Comparison of ENCODE assay signal across 17 mouse cellular contexts in the genomic region with DNA sequence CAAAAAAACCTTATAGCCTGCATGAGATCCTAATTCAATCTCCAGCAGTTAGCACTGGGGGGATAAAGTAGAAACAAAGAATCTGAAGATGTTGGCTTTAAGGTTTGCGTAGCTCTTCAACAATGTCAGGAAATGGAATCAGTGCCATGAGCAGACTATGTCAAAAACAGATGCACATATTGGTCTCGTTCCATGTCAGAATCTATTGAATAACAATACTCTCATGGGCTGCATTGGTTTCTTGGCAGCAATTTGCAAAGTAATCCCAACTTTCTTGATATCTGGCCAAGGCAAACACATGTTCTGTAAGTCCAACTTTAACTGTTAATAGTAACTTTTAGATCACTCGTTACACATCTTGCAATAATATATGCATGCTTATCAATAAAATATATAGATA. TPM values are rescaled to one million over a fixed set of nuclear protein-coding genes. Genes with fewer than 3 reads are reported as not detected.
DNase-seq lines count a peak whose midpoint lies in the region; ATAC-seq and TF ChIP-seq lines count a peak whose summit lies in the region.
"Had no signal": no experiment of that assay in that cellular context is flagged by ENCODE, and none has a peak within 500 bp of the region (broad histone marks: within the 10 kb centered on the region; RNA-seq: fewer than 3 reads in every experiment).

No protein-coding gene starts in this region.

- TF ChIP-seq CTCF in lung, embryonic 14.5 days (IDR thresholded peaks at IDR 0.05; ENCODE audit: low read depth) = no peak

- H3K27me3 ChIP-seq in heart, embryonic 12.5 days (replicated peaks) = no peaks in the 10 kb centered on the region
- H3K27me3 ChIP-seq in lung, embryonic 14.5 days (ENCODE audit: insufficient read depth, low read length) = no peaks in the 10 kb centered on the region
- no peaks in the 10 kb centered on the region for H3K27me3 ChIP-seq in embryonic facial prominence, embryonic 15.5 days
- H3K27me3 ChIP-seq in limb, embryonic 14.5 days (ENCODE audit: control insufficient read depth, insufficient read depth, low read length) = no peaks in the 10 kb centered on the region
- no peaks in the 10 kb centered on the region for H3K27me3 ChIP-seq in forebrain, embryonic 15.5 days

- DNase-seq in heart, adult 18-20 months = peak; percentile 35 to 77
- peak; percentile 73 for DNase-seq in lung, embryonic 14.5 days
- DNase-seq in lung, postnatal 25 days (ENCODE audit: low spot score) = no peak
- DNase-seq in limb, embryonic 14.5 days (ENCODE audit: low spot score) = peak; percentile 94
- no peak for DNase-seq in frontal cortex, postnatal 36 days (ENCODE audit: low spot score in 2 of 2)
- DNase-seq: adrenal gland, adult 2 months; cerebellum, adult 9-10 months; forebrain, postnatal 0 days; kidney, adult 9 months; kidney, postnatal 36 days; right cerebral cortex, postnatal 25 days had no signal

- no peaks in the 10 kb centered on the region for H3K9me3 ChIP-seq in heart, embryonic 12.5 days (replicated peaks)
- no peaks in the 10 kb centered on the region for H3K9me3 ChIP-seq in lung, embryonic 14.5 days (ENCODE audit: low read depth, low read length)
- no peaks in the 10 kb centered on the region for H3K9me3 ChIP-seq in embryonic facial prominence, embryonic 15.5 days (replicated peaks)
- no peaks in the 10 kb centered on the region for H3K9me3 ChIP-seq in limb, embryonic 14.5 days (ENCODE audit: control insufficient read depth, low read length)
- no peaks in the 10 kb centered on the region for H3K9me3 ChIP-seq in forebrain, embryonic 15.5 days
- H3K9me3 ChIP-seq: midbrain, embryonic 10.5 days had no signal

- no peaks in the 10 kb centered on the region for H3K36me3 ChIP-seq in heart, embryonic 12.5 days
- no peaks in the 10 kb centered on the region for H3K36me3 ChIP-seq in lung, embryonic 14.5 days (ENCODE audit: insufficient read depth)
- no peaks in the 10 kb centered on the region for H3K36me3 ChIP-seq in embryonic facial prominence, embryonic 15.5 days
- no peaks in the 10 kb centered on the region for H3K36me3 ChIP-seq in limb, embryonic 14.5 days (ENCODE audit: control insufficient read depth, insufficient read depth, low read length)
- no peaks in the 10 kb centered on the region for H3K36me3 ChIP-seq in forebrain, embryonic 15.5 days
- H3K36me3 ChIP-seq: midbrain, embryonic 10.5 days had no signal

- H3K27ac ChIP-seq in heart, embryonic 12.5 days (ENCODE audit: poor library complexity, severe bottlenecking) = no peak overlapping the region
- no peak overlapping the region for H3K27ac ChIP-seq in lung, embryonic 14.5 days (ENCODE audit: low read depth)
- H3K27ac ChIP-seq in embryonic facial prominence, embryonic 15.5 days (replicated peaks) = peak overlapping the region; percentile 78
- peak overlapping the region; percentile 62 for H3K27ac ChIP-seq in limb, embryonic 14.5 days (replicated peaks; ENCODE audit: low read depth, low read length)
- no peak overlapping the region for H3K27ac ChIP-seq in forebrain, embryonic 15.5 days (replicated peaks)
- H3K27ac ChIP-seq: hindbrain, embryonic 14.5 days; macrophage; midbrain, embryonic 10.5 days had no signal

- H3K4me3 ChIP-seq in heart, embryonic 12.5 days = no peak overlapping the region
- no peak overlapping the region for H3K4me3 ChIP-seq in lung, embryonic 14.5 days (ENCODE audit: low read depth, low read length)
- H3K4me3 ChIP-seq in embryonic facial prominence, embryonic 15.5 days (replicated peaks) = no peak overlapping the region
- no peak overlapping the region for H3K4me3 ChIP-seq in limb, embryonic 14.5 days (replicated peaks; ENCODE audit: low read length)
- no peak overlapping the region for H3K4me3 ChIP-seq in forebrain, embryonic 15.5 days
- H3K4me3 ChIP-seq: midbrain, embryonic 10.5 days had no signal

- TF ChIP-seq POLR2A in limb, embryonic 14.5 days (IDR thresholded peaks at IDR 0.05; ENCODE audit: borderline replicate concordance, extremely low read depth, insufficient read depth, insufficient read length) = no peak

- no peaks in the 10 kb centered on the region for H3K4me1 ChIP-seq in heart, embryonic 12.5 days (replicated peaks)
- H3K4me1 ChIP-seq in lung, embryonic 14.5 days (ENCODE audit: insufficient read depth) = no peaks in the 10 kb centered on the region
- H3K4me1 ChIP-seq in embryonic facial prominence, embryonic 15.5 days = peaks cover 10% of the 10 kb centered on the region; the same call in 1 of the 2 replicates
- peaks cover 3% of the 10 kb centered on the region; the same call in 1 of the 2 replicates for H3K4me1 ChIP-seq in limb, embryonic 14.5 days (ENCODE audit: control insufficient read depth, insufficient read depth, low read length)
- H3K4me1 ChIP-seq in forebrain, embryonic 15.5 days = no peaks in the 10 kb centered on the region
- H3K4me1 ChIP-seq: midbrain, embryonic 10.5 days had no signal

- ATAC-seq in heart, embryonic 12.5 days (ENCODE audit: insufficient number of reproducible peaks, low FRiP score) = no peak
- ATAC-seq in lung, embryonic 14.5 days (ENCODE audit: insufficient read depth) = no peak
- peak; percentile 80 for ATAC-seq in embryonic facial prominence, embryonic 15.5 days (ENCODE audit: insufficient number of reproducible peaks, low FRiP score, low TSS enrichment, low read depth)
- peak; percentile 87 for ATAC-seq in limb, embryonic 14.5 days (ENCODE audit: low FRiP score, low read depth)
- ATAC-seq in forebrain, embryonic 15.5 days (replicated peaks) = no peak
- ATAC-seq: forebrain, postnatal 0 days had no signal

- 65% methylated on average over 3 of the region's 3 CpGs for WGBS in heart, embryonic 12.5 days
- 46% methylated on average over 3 of the region's 3 CpGs for WGBS in lung, embryonic 14.5 days
- 41% methylated on average over 3 of the region's 3 CpGs for WGBS in embryonic facial prominence, embryonic 15.5 days
- WGBS in limb, embryonic 14.5 days = 38% methylated on average over 3 of the region's 3 CpGs
- WGBS in forebrain, embryonic 15.5 days = 84% methylated on average over 3 of the region's 3 CpGs

- H3K9ac ChIP-seq in heart, embryonic 12.5 days = no peak overlapping the region
- no peak overlapping the region for H3K9ac ChIP-seq in lung, embryonic 14.5 days
- no peak overlapping the region for H3K9ac ChIP-seq in embryonic facial prominence, embryonic 15.5 days
- H3K9ac ChIP-seq in limb, embryonic 14.5 days (ENCODE audit: low read depth, low read length, severe bottlenecking) = no peak overlapping the region
- no peak overlapping the region for H3K9ac ChIP-seq in forebrain, embryonic 15.5 days (replicated peaks)
- H3K9ac ChIP-seq: forebrain, postnatal 0 days; hindbrain, embryonic 14.5 days had no signal

- H3K4me2 ChIP-seq in heart, embryonic 12.5 days = no peak overlapping the region
- no peak overlapping the region for H3K4me2 ChIP-seq in lung, embryonic 14.5 days
- no peak overlapping the region for H3K4me2 ChIP-seq in embryonic facial prominence, embryonic 15.5 days (replicated peaks)
- no peak overlapping the region for H3K4me2 ChIP-seq in limb, embryonic 14.5 days (replicated peaks; ENCODE audit: low read depth, low read length, severe bottlenecking)
- H3K4me2 ChIP-seq in forebrain, embryonic 15.5 days (replicated peaks) = no peak overlapping the region
- H3K4me2 ChIP-seq: hindbrain, embryonic 14.5 days had no signal

RNA-seq across cellular contexts. Expression of a gene that starts 58.1 kb away (rescaled TPM):
- total RNA-seq in heart, adult 18-20 months (2021) = 10 to 100 TPM; 85.1 to 87.2 TPM
- 596 and 625 TPM in 2 replicates for polyA plus RNA-seq in heart, embryonic 12.5 days (2016; fragmentation: Nextera tagmentation; extraction: Ambion mirVana)
- polyA plus RNA-seq in lung, embryonic 14.5 days (2014; fragmentation: Nextera tagmentation; extraction: Ambion mirVana) = 671 and 746 TPM in 2 replicates
- 614 and 655 TPM in 2 replicates for polyA plus RNA-seq in embryonic facial prominence, embryonic 15.5 days (2015; fragmentation: Nextera tagmentation; extraction: Ambion mirVana)
- polyA plus RNA-seq in limb, embryonic 14.5 days (2012; rRNA removed) = 133 and 226 TPM in 2 replicates
- polyA plus RNA-seq in limb, embryonic 14.5 days (2014; fragmentation: Nextera tagmentation; extraction: Ambion mirVana) = 726 and 728 TPM in 2 replicates
- 465 and 483 TPM in 2 replicates for polyA plus RNA-seq in forebrain, embryonic 15.5 days (2015; fragmentation: Nextera tagmentation; extraction: Ambion mirVana)

Comparison
In these comparisons a context has a peak if more than half of its experiments do, and no peak if none do; other contexts are left out.
1. DNase-seq: peak in heart, adult 18-20 months (2 of 2), lung, embryonic 14.5 days (single experiment) and limb, embryonic 14.5 days (single experiment); none in lung, postnatal 25 days (single experiment) and frontal cortex, postnatal 36 days (0 of 2).
2. ATAC-seq: peak in embryonic facial prominence, embryonic 15.5 days (single experiment) and limb, embryonic 14.5 days (single experiment); none in heart, embryonic 12.5 days (single experiment), lung, embryonic 14.5 days (single experiment) and forebrain, embryonic 15.5 days (single experiment).
3. H3K27ac ChIP-seq: peak in embryonic facial prominence, embryonic 15.5 days (single experiment) and limb, embryonic 14.5 days (single experiment); none in heart, embryonic 12.5 days (single experiment), lung, embryonic 14.5 days (single experiment) and forebrain, embryonic 15.5 days (single experiment).